Mouse (Mus musculus) stomach, postnatal 0 days (tissue): ENCODE data around the gene Derl3.

Source experiments
- CTCF ChIP-seq: IDR thresholded peaks from 2 replicates; pipeline ENCODE4 v1.5.1; 2016; ENCODE audit warnings: antibody characterized with exemption, low read depth, mild to moderate bottlenecking, moderate library complexity
- EP300 ChIP-seq: optimal IDR thresholded peaks from 2 replicates; pipeline ENCODE3; 2016; ENCODE audit warnings: antibody characterized with exemption

DNA sequence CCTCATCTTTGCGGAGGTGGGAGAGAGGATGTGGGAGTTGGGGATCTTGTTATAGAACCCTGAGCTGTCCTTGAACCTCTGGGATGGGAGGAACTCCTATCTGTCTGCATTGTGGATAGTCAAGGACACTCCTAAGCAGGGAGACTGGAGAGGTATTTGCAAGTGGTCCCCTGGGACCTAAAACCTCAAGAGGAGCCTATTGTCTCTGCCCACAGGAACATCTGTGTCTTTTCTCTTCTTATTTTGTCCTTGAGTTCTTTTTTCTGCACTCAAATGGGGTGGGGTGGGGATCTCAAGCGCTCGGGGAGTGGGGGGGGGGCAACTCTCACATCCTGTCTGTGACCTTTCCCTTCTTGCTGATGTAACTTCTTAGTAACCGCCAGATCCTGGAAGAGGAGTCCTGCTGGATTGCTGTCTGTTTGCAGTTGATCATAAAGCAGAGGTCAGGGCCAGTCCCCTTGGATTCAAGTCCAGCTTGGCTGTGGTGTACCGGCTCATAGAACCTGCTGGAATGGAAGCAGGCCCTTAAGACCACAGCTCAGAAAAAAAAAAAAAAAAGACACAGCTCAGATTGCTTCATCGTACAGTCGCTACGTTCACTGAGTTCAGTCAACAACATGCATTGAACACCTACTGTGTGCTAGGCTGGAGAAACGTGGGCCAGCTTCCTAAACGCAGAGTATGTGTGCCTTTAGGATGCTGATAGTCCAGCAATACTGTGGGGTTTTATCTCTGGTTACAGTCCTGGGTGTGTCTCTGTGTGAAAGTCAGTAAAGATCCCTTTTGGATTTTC, 44.8 kb downstream of the Derl3 start:
- TF ChIP-seq CTCF: no peak
- TF ChIP-seq EP300: no peak
